Mouse (Mus musculus): Measurements from ENCODE around the gene Klk1b27. TPM values are rescaled to one million over a fixed set of nuclear protein-coding genes. Genes with fewer than 3 reads are reported as not detected.

Klk1b27 gene
- polyA plus RNA-seq (2017; shearing (Covaris generic)), result not detected

GRCm38 (mm10) chr7:44051990-44052389, at the start of gene Klk1b27:
Gene Klk1b27 (plus strand): TSS chr7:44052290.

GRCm38 (mm10) chr7:44011868-44012267, 40.2 kb upstream of the Klk1b27 start, which contains the start of gene Klk1b26:
Gene Klk1b26 (plus strand): TSS chr7:44012168.

GRCm38 (mm10) chr7:44102028-44102427, 49.9 kb downstream of the Klk1b27 start, which contains the start of gene Klk1b21:
Gene Klk1b21 (plus strand): TSS chr7:44102328.

Other genes with a start within 250 kb of the Klk1b27 start
- gene Klk7, start 241.0 kb upstream of the Klk1b27 start, polyA plus RNA-seq (2017; shearing (Covaris generic)), result not detected
- not detected for gene Klk6, start 227.8 kb upstream of the Klk1b27 start, polyA plus RNA-seq (2017; shearing (Covaris generic))
- not detected for gene Klk5, start 210.3 kb upstream of the Klk1b27 start, polyA plus RNA-seq (2017; shearing (Covaris generic))
- gene Klk4, start 171.1 kb upstream of the Klk1b27 start, polyA plus RNA-seq (2017; shearing (Covaris generic)), result not detected
- gene Klk15, start 118.5 kb upstream of the Klk1b27 start, polyA plus RNA-seq (2017; shearing (Covaris generic)), result not detected
- gene Klk1b8, start 101.6 kb upstream of the Klk1b27 start, polyA plus RNA-seq (2017; shearing (Covaris generic)), result not detected
- gene Klk1b1, start 85.5 kb upstream of the Klk1b27 start, polyA plus RNA-seq (2017; shearing (Covaris generic)), result not detected
- not detected for gene Klk1b9, start 76.2 kb upstream of the Klk1b27 start, polyA plus RNA-seq (2017; shearing (Covaris generic))
- gene Klk1b11, start 56.4 kb upstream of the Klk1b27 start, polyA plus RNA-seq (2017; shearing (Covaris generic)), result not detected
- not detected for gene Klk1b26, start 40.1 kb upstream of the Klk1b27 start, polyA plus RNA-seq (2017; shearing (Covaris generic))
- not detected for gene Klk1b21, start 50.0 kb downstream of the Klk1b27 start, polyA plus RNA-seq (2017; shearing (Covaris generic))
- gene Klk1b22, start 60.4 kb downstream of the Klk1b27 start, polyA plus RNA-seq (2017; shearing (Covaris generic)), result not detected
- gene Klk1b16, start 84.5 kb downstream of the Klk1b27 start, polyA plus RNA-seq (2017; shearing (Covaris generic)), result not detected
- not detected for gene Klk1b24, start 135.9 kb downstream of the Klk1b27 start, polyA plus RNA-seq (2017; shearing (Covaris generic))
- not detected for gene Klk1b3, start 145.9 kb downstream of the Klk1b27 start, polyA plus RNA-seq (2017; shearing (Covaris generic))
- gene Klk1b4, start 155.1 kb downstream of the Klk1b27 start, polyA plus RNA-seq (2017; shearing (Covaris generic)), result not detected
- not detected for gene Klk1b5, start 163.7 kb downstream of the Klk1b27 start, polyA plus RNA-seq (2017; shearing (Covaris generic))
- gene Klk1, start 173.1 kb downstream of the Klk1b27 start, polyA plus RNA-seq (2017; shearing (Covaris generic)), result not detected
- not detected for gene Gm36864, start 183.9 kb downstream of the Klk1b27 start, polyA plus RNA-seq (2017; shearing (Covaris generic))
- gene 1700028J19Rik, start 194.4 kb downstream of the Klk1b27 start, polyA plus RNA-seq (2017; shearing (Covaris generic)), result 1.1 TPM
- 266 TPM for gene 2410002F23Rik, start 194.4 kb downstream of the Klk1b27 start, polyA plus RNA-seq (2017; shearing (Covaris generic))
- not detected for gene Acp4, start 205.1 kb downstream of the Klk1b27 start, polyA plus RNA-seq (2017; shearing (Covaris generic))
- not detected for gene Gm15517, start 209.2 kb downstream of the Klk1b27 start, polyA plus RNA-seq (2017; shearing (Covaris generic))

Data from naive thymus-derived CD4-positive, alpha-beta T cell, adult 5 months (primary cell).